Mouse (Mus musculus) neural tube, embryonic 14.5 days (tissue): ENCODE data around the gene Rft1. TPM values are rescaled to one million over a fixed set of nuclear protein-coding genes. Genes with fewer than 3 reads are reported as not detected.

Experiments
- ATAC-seq: fragments of 200-750 bp; cut with Nextera tagmentation; 2 replicates; pipeline ENCODE4 v1.8.0; 2017; ENCODE audit warnings: low read depth, mild to moderate bottlenecking, moderate TSS enrichment, moderate library complexity
- H3K27ac ChIP-seq: fragments of 300-500 bp; sonication (generic); 2 replicates; pipeline ENCODE4 v1.5.1; 2014; ENCODE audit warnings: low read depth, mild to moderate bottlenecking, control low read depth, low read length, moderate library complexity, mixed read lengths
- H3K27me3 ChIP-seq: fragments of 300-500 bp; sonication (generic); 2 replicates; pipeline ENCODE4 v1.6.1; 2014; ENCODE audit warnings: low read length; ENCODE audit not compliant: control insufficient read depth, insufficient read depth
- H3K36me3 ChIP-seq: fragments of 300-500 bp; sonication (generic); 2 replicates; pipeline ENCODE4 v1.6.1; 2014; ENCODE audit warnings: low read length, mixed read lengths; ENCODE audit not compliant: control insufficient read depth, insufficient read depth
- H3K4me1 ChIP-seq: fragments of 300-500 bp; sonication (generic); 2 replicates; pipeline ENCODE4 v1.6.1; 2014; ENCODE audit warnings: low read length; ENCODE audit not compliant: control insufficient read depth, insufficient read depth
- H3K4me2 ChIP-seq: fragments of 300-500 bp; sonication (generic); 2 replicates; pipeline ENCODE4 v1.6.1; 2014; ENCODE audit warnings: mild to moderate bottlenecking, low read depth, low read length, control low read depth
- H3K4me3 ChIP-seq: fragments of 300-500 bp; sonication (generic); 2 replicates; pipeline ENCODE4 v1.5.1; 2014; ENCODE audit warnings: low read depth, low read length, control low read depth, mixed read lengths
- H3K9ac ChIP-seq: fragments of 300-500 bp; sonication (generic); replicated peaks from 2 replicates; pipeline ENCODE4 v1.6.1; 2014; ENCODE audit warnings: low read depth, mild to moderate bottlenecking, control low read depth, low read length, mixed read lengths
- H3K9me3 ChIP-seq: fragments of 300-500 bp; sonication (generic); 2 replicates; pipeline ENCODE4 v1.6.1; 2016; ENCODE audit warnings: low read length; ENCODE audit not compliant: control insufficient read depth
- WGBS: fragments of 180-500 bp; shearing (Covaris S2); extraction: QIAGEN DNeasy Blood & Tissue Kit; methylation state at CpG from one replicate; pipeline ENCODE4 v1.1.7; 2014; 5-methylcytosine and 5-hydroxymethylcytosine counted together
- polyA plus RNA-seq: library from polyadenylated mRNA; unstranded; fragments of >200 nt; fragmentation: Nextera tagmentation; extraction: Ambion mirVana; gene quantifications from 2 replicates; pipeline ENCODE4 v1.2.1, GENCODE M21; 2014

Gene Rft1
- polyA plus RNA-seq, 1 experiment from 2014 or later, result 7.6 TPM

DNA sequence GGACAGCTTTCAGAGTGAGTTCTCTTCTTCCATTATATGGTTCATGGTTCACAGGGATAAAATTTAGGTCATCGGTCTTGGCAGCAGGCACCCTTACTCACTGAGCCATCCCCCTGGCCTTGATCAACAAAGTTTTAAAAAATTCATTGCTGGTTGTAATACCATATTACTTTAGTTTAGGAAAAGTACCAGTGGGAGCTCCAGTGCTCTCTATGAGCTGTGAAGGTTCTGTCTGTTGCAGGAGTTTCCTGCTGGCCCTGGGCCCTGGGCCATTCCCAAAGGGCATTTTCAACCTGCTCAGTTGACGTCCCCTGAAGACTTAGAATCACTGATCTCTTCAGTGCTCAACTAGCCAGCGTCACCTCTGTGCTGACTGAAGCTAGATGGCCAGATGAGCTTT lies 28.0 kb downstream of the Rft1 start:
- Histone ChIP-seq H3K9me3 (no peaks in the 10 kb centered on the region), H3K4me2 (no peak overlapping the region), H3K4me1 (no peaks in the 10 kb centered on the region), H3K27ac (no peak overlapping the region), H3K9ac (no peak overlapping the region), H3K4me3 (no peak overlapping the region), H3K27me3 (no peaks in the 10 kb centered on the region), H3K36me3 (peaks cover 29% of the 10 kb centered on the region)
- no peak for ATAC-seq
- WGBS, result 91% methylated on average over 3 of the region's 3 CpGs

DNA sequence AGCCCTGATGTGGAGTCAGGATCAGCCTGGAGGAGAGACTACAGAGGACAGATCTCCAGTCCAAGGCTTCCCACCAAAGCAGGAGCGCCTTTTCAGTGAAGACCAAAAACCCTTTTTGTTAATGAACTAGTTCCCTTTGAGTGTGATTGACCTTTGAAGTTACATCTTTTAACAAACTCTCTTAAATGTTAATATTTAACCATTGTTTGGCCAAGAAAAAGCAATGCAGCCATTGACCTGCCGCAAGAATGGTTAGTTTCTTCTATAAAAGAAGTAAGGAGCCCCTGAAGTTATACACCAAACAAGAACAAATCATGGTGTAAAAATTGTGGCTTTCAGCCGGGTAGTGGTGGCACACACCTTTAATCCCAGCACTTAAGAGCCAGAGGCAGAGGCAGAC lies 36.5 kb downstream of the Rft1 start:
- H3K9me3 ChIP-seq, result no peaks in the 10 kb centered on the region
- WGBS, result 87% methylated on average over 3 of the region's 3 CpGs

DNA sequence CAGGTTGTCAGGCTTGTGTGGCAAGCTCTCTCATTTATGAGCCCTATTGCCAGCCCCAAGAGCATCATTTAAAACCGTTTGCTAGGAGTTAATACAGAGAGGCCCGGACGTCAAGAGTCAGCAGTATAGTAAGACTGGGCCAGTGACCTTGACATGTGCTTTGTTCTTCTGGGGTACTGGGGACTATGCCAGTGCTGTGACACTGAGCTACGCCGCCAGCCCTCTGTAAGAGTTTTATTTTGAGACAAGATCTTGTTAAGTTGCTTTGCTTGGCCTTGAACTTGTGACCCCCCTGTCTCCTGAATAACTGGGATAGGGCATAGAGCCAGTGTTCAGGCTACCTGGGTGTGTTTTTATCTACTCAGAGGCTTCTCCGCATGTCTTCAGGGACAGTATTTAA lies 38.3 kb downstream of the Rft1 start:
- Histone ChIP-seq H3K36me3 (peaks cover 7% of the 10 kb centered on the region; the same call in 1 of the 2 replicates), H3K4me1 (0 out of 2 replicates have a peak, but pooled peaks cover under 1% of the 10 kb centered on the region), H3K27ac (no peak overlapping the region), H3K9me3 (no peaks in the 10 kb centered on the region), H3K27me3 (no peaks in the 10 kb centered on the region), H3K9ac (no peak overlapping the region), H3K4me2 (no peak overlapping the region), H3K4me3 (no peak overlapping the region)
- whole genome bisulfite sequencing, result 80% methylated on average over 6 of the region's 6 CpGs
- no peak for ATAC-seq

More for the DNA sequence above, 36.5 kb downstream of the Rft1 start:
- Histone ChIP-seq H3K27me3 (no peaks in the 10 kb centered on the region), H3K4me3 (no peak overlapping the region), H3K4me2 (no peak overlapping the region), H3K36me3 (peaks cover 7% of the 10 kb centered on the region; the same call in 1 of the 2 replicates), H3K4me1 (no peaks in the 10 kb centered on the region), H3K27ac (no peak overlapping the region), H3K9ac (no peak overlapping the region)
- no peak for ATAC-seq

DNA sequence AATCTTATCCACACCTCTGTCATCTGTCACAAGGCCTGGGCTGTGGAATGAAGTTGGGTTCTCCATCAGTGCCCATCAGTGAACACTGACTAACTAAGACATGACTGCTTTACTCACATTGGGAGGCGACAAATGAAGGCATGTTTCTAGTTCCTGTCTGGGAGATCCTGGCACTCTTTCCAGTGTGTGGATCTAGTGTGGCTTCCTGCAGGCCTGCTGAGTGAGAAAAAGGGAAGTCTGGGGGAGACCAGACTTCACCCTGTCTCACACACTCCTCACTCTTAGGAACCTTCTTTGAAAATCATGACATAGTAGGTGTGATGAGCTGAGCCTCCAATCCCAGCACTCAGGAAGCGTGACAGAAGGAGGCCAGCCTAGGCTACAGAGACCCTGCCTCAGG lies 40.6 kb downstream of the Rft1 start:
- no peaks in the 10 kb centered on the region for H3K9me3 ChIP-seq
- H3K27me3 ChIP-seq, result no peaks in the 10 kb centered on the region
- no peak overlapping the region for H3K27ac ChIP-seq
- H3K4me3 ChIP-seq, result no peak overlapping the region
- peaks cover 5% of the 10 kb centered on the region; the same call in 1 of the 2 replicates for H3K36me3 ChIP-seq
- 0 out of 2 replicates have a peak, but pooled peaks cover 5% of the 10 kb centered on the region for H3K4me1 ChIP-seq
- H3K9ac ChIP-seq, result no peak overlapping the region
- no peak overlapping the region for H3K4me2 ChIP-seq
- ATAC-seq, result no peak
- WGBS, result 94% methylated on average over 2 of the region's 2 CpGs

DNA sequence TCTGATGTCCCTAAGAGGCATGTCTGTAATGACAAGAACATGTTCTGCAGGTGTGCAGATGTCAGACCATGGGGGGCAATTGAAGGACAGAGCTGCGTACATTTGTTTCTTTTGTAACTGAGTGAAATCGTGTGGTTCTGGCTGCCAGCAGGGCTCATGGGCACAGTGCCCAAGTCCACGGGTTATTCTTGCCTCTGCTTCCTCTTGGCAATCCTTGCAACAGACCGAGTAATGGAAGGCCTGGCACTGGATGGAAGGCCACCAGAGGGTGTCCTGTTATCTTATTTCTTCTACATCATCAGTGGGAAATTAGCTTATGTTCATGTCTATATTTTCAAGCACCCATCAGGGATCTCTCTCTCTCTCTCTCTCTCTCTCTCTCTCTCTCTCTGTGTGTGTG lies 41.4 kb downstream of the Rft1 start:
- 0 out of 2 replicates have a peak, but pooled peaks cover 5% of the 10 kb centered on the region for H3K4me1 ChIP-seq
- H3K9ac ChIP-seq, result no peak overlapping the region
- no peaks in the 10 kb centered on the region for H3K9me3 ChIP-seq
- no peak overlapping the region for H3K27ac ChIP-seq
- no peak overlapping the region for H3K4me3 ChIP-seq
- no peaks in the 10 kb centered on the region for H3K27me3 ChIP-seq
- 41% methylated on average over 4 of the region's 4 CpGs for WGBS
- H3K4me2 ChIP-seq, result no peak overlapping the region
- no peak for ATAC-seq
- H3K36me3 ChIP-seq, result no peaks in the 10 kb centered on the region

GRCm38 (mm10) chr14:30697407-30698052 lies 43.4 kb downstream of the Rft1 start:
- Histone ChIP-seq H3K4me1 (0 out of 2 replicates have a peak, but pooled peaks cover 5% of the 10 kb centered on the region), H3K4me2 (no peak overlapping the region), H3K36me3 (no peaks in the 10 kb centered on the region), H3K9ac (no peak overlapping the region), H3K27ac (no peak overlapping the region), H3K27me3 (no peaks in the 10 kb centered on the region), H3K9me3 (no peaks in the 10 kb centered on the region), H3K4me3 (no peak overlapping the region)
- 0 out of 2 replicates have a peak, but pooled peaks have one; percentile 46 for ATAC-seq
- WGBS, result 69% methylated on average over 15 of the region's 15 CpGs

DNA sequence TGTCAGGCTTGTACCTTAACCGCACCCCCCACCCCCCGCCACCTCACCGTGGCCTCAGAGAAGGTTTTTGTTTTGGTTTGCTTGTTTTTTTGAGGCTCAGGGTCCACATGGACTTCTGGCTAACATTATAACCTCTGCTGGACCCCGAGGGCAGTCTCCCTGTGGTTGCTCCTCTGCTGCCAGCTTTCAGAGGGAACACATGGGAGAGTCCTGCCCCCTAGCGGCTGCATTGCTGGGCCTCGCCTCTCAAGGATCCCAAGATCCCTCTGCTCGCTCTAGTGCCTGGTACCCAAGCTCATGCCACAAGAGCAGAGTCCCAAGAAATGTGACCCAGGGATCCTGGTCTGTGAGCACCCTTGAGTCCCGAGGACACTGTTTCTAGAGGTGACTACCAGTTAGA lies 45.5 kb downstream of the Rft1 start:
- no peaks in the 10 kb centered on the region for H3K36me3 ChIP-seq
- 39% methylated on average over 8 of the region's 8 CpGs for WGBS
- no peaks in the 10 kb centered on the region for H3K9me3 ChIP-seq
- no peak overlapping the region for H3K4me3 ChIP-seq
- H3K4me2 ChIP-seq, result no peak overlapping the region
- no peaks in the 10 kb centered on the region for H3K27me3 ChIP-seq
- H3K4me1 ChIP-seq, result 0 out of 2 replicates have a peak, but pooled peaks cover 5% of the 10 kb centered on the region
- ATAC-seq, result no peak
- no peak overlapping the region for H3K9ac ChIP-seq
- H3K27ac ChIP-seq, result no peak overlapping the region

- Histone ChIP-seq H3K36me3 (no peaks in the 10 kb centered on the region), H3K4me3 (no peak overlapping the region), H3K9me3 (no peaks in the 10 kb centered on the region), H3K27ac (no peak overlapping the region), H3K4me2 (no peak overlapping the region), H3K4me1 (0 out of 2 replicates have a peak, but pooled peaks cover 3% of the 10 kb centered on the region), H3K27me3 (no peaks in the 10 kb centered on the region), H3K9ac (no peak overlapping the region)
- ATAC-seq, result no peak
- 54% methylated on average over 5 of the region's 5 CpGs for WGBS
Measured at GRCm38 (mm10) chr14:30702512-30702911, 48.4 kb downstream of the Rft1 start.

GRCm38 (mm10) chr14:30703079-30703478 lies 48.9 kb downstream of the Rft1 start:
- H3K27ac ChIP-seq, result no peak overlapping the region
- 89% methylated on average over 5 of the region's 5 CpGs for WGBS
- no peak overlapping the region for H3K9ac ChIP-seq
- H3K27me3 ChIP-seq, result no peaks in the 10 kb centered on the region
- ATAC-seq, result no peak
- no peaks in the 10 kb centered on the region for H3K4me1 ChIP-seq
- H3K4me2 ChIP-seq, result no peak overlapping the region
- H3K9me3 ChIP-seq, result no peaks in the 10 kb centered on the region
- H3K4me3 ChIP-seq, result no peak overlapping the region
- H3K36me3 ChIP-seq, result no peaks in the 10 kb centered on the region
